Mouse (Mus musculus): Measurements from ENCODE around the gene Cd209c. TPM values are rescaled to one million over a fixed set of nuclear protein-coding genes. Genes with fewer than 3 reads are reported as not detected.

Cd209c gene
- polyA plus RNA-seq (2012; rRNA removed): 0.02 and 0.04 TPM in 2 replicates

DNA sequence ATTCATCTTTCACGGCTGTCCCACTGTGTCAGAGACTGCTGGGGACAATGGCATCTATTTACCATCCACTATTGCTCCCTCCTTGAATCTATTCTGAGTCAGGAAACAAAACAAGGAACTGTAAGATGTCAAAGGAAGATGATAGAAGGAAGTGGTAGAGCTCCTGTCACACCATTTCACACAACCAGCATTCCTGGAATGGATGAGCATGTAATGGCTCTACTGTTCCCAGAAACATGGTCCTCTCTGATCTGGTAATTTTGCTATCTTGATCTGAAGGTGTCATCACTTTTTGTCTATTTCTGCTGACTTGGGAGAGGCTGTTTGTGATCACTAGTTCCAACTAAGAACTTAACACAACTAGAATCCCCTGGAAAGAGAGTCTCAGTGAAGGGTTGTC is at the start of gene Cd209c:
Cd209c (minus strand) TSS at position 101 of the 400 bp plus-strand sequence.

GRCm38 (mm10) chr8:3926744-3927143 is 27.8 kb downstream of the Cd209c start, which contains the start of gene Cd209b:
TSS of gene Cd209b (minus strand) at chr8:3926844.

Other genes starting within 250 kb of the Cd209c start
- 19.1 and 23.2 TPM in 2 replicates for gene Clec4g, start 234.1 kb downstream of the Cd209c start, polyA plus RNA-seq (2012; rRNA removed)
- 0.09 and 0.14 TPM in 2 replicates for gene Cd209a, start 205.8 kb downstream of the Cd209c start, polyA plus RNA-seq (2012; rRNA removed)
- not detected in 2 replicates for gene Cd209e, start 100.4 kb downstream of the Cd209c start, polyA plus RNA-seq (2012; rRNA removed)
- gene Cd209d, start 76.2 kb downstream of the Cd209c start, polyA plus RNA-seq (2012; rRNA removed): not detected in 2 replicates
- 0.06 TPM in 1 of 2 replicates, not detected in the other for gene Cd209b, start 27.9 kb downstream of the Cd209c start, polyA plus RNA-seq (2012; rRNA removed)
- 3.6 and 3.7 TPM in 2 replicates for gene Cd209f, start 151.1 kb upstream of the Cd209c start, polyA plus RNA-seq (2012; rRNA removed)
- gene Cd209g, start 179.4 kb upstream of the Cd209c start, polyA plus RNA-seq (2012; rRNA removed): 0.22 and 0.35 TPM in 2 replicates
- 3.2 and 4.3 TPM in 2 replicates for gene Evi5l, start 211.8 kb upstream of the Cd209c start, polyA plus RNA-seq (2012; rRNA removed)

Data from liver, embryonic 18 days (tissue).